7 mouse cellular contexts compared by ENCODE assay signal in genomic region chr7:44304463-44304774, GRCm38 (mm10). TPM values are rescaled to one million over a fixed set of nuclear protein-coding genes. Genes with fewer than 3 reads are reported as not detected.
DNase-seq lines count a peak whose midpoint lies in the region; ATAC-seq and TF ChIP-seq lines count a peak whose summit lies in the region.

No protein-coding gene starts in this region.

- H3K27me3 ChIP-seq in lung, postnatal 0 days (replicated peaks; ENCODE audit: insufficient read depth, low read length): no peaks in the 10 kb centered on the region
- H3K27me3 ChIP-seq in forebrain, embryonic 11.5 days (ENCODE audit: control insufficient read depth, insufficient read depth, low read length): no peaks in the 10 kb centered on the region; the same call in none of the 2 replicates
- peaks cover 22% of the 10 kb centered on the region for H3K27me3 ChIP-seq in liver, embryonic 11.5 days (replicated peaks; ENCODE audit: control insufficient read depth, insufficient read depth, low read length)
- H3K27me3 ChIP-seq in stomach, embryonic 16.5 days (ENCODE audit: control insufficient read depth, insufficient read depth, low read length): peaks cover 2% of the 10 kb centered on the region; the same call in 1 of the 2 replicates

- no peak for TF ChIP-seq EP300 in lung, postnatal 0 days (IDR thresholded peaks at IDR 0.05)

- H3K9ac ChIP-seq in lung, postnatal 0 days (replicated peaks; ENCODE audit: low read depth): peak overlapping the region; percentile 56
- peak overlapping the region; percentile 97 for H3K9ac ChIP-seq in forebrain, embryonic 11.5 days (ENCODE audit: low read length)
- H3K9ac ChIP-seq in liver, embryonic 11.5 days (ENCODE audit: low read depth, low read length): peak overlapping the region; percentile 76
- H3K9ac ChIP-seq in stomach, embryonic 16.5 days (ENCODE audit: low read length): peak overlapping the region; percentile 90

- no peak for TF ChIP-seq CTCF in lung, postnatal 0 days (IDR thresholded peaks at IDR 0.05)

- peaks cover 4% of the 10 kb centered on the region; the same call in 1 of the 2 replicates for H3K4me1 ChIP-seq in lung, postnatal 0 days (ENCODE audit: insufficient read depth, low read depth, low read length)
- H3K4me1 ChIP-seq in forebrain, embryonic 11.5 days (replicated peaks; ENCODE audit: control insufficient read depth, insufficient read depth, low read length): peaks cover 9% of the 10 kb centered on the region
- peaks cover 10% of the 10 kb centered on the region for H3K4me1 ChIP-seq in liver, embryonic 11.5 days (replicated peaks; ENCODE audit: control insufficient read depth, insufficient read depth, low read length)
- H3K4me1 ChIP-seq in stomach, embryonic 16.5 days (ENCODE audit: control insufficient read depth, insufficient read depth, low read length): peaks cover 16% of the 10 kb centered on the region

- WGBS in lung, postnatal 0 days: under 1% methylated on average over 25 of the region's 25 CpGs
- 1% methylated on average over 25 of the region's 25 CpGs for WGBS in forebrain, embryonic 11.5 days
- WGBS in liver, embryonic 11.5 days: under 1% methylated on average over 25 of the region's 25 CpGs
- under 1% methylated on average over 25 of the region's 25 CpGs for WGBS in stomach, embryonic 16.5 days

- H3K36me3 ChIP-seq in lung, postnatal 0 days (ENCODE audit: insufficient read depth, low read length): no peaks in the 10 kb centered on the region
- H3K36me3 ChIP-seq in forebrain, embryonic 11.5 days (ENCODE audit: control insufficient read depth, insufficient read depth, low read length): no peaks in the 10 kb centered on the region
- no peaks in the 10 kb centered on the region for H3K36me3 ChIP-seq in liver, embryonic 11.5 days (ENCODE audit: control insufficient read depth, insufficient read depth, low read length)
- H3K36me3 ChIP-seq in stomach, embryonic 16.5 days (ENCODE audit: control insufficient read depth, insufficient read depth, low read length): no peaks in the 10 kb centered on the region

- H3K4me2 ChIP-seq in lung, postnatal 0 days (replicated peaks; ENCODE audit: low read depth, low read length): peak overlapping the region; percentile 71
- peak overlapping the region; percentile 86 for H3K4me2 ChIP-seq in forebrain, embryonic 11.5 days (ENCODE audit: low read depth, low read length, severe bottlenecking)
- peak overlapping the region; percentile 83 for H3K4me2 ChIP-seq in liver, embryonic 11.5 days
- peak overlapping the region; percentile 90 for H3K4me2 ChIP-seq in stomach, embryonic 16.5 days (ENCODE audit: low read depth, low read length)

- peak; percentile 10 for ATAC-seq in lung, postnatal 0 days
- ATAC-seq in forebrain, embryonic 11.5 days (replicated peaks; ENCODE audit: low FRiP score): peak; percentile 46
- peak; percentile 11 for ATAC-seq in liver, embryonic 11.5 days (replicated peaks; ENCODE audit: low FRiP score)
- ATAC-seq in stomach, embryonic 16.5 days (ENCODE audit: insufficient read depth, low FRiP score): peak; percentile 2; the same call in 1 of the 2 replicates

- no peak for DNase-seq in lung, postnatal 0 days (ENCODE audit: low spot score)
- no peak for DNase-seq in lung, postnatal 25 days (ENCODE audit: low spot score)
- DNase-seq in forebrain, embryonic 11.5 days (ENCODE audit: low spot score): no peak
- DNase-seq in liver, embryonic 11.5 days (ENCODE audit: low spot score): no peak
- no peak for DNase-seq in adrenal gland, adult 2 months
- DNase-seq in cerebellum, adult 8-10 months: no peak

- peak overlapping the region; percentile 48 for H3K4me3 ChIP-seq in lung, postnatal 0 days (ENCODE audit: low read depth, low read length)
- H3K4me3 ChIP-seq in forebrain, embryonic 11.5 days (ENCODE audit: low read depth, low read length): peak overlapping the region; percentile 68
- peak overlapping the region; percentile 60 for H3K4me3 ChIP-seq in liver, embryonic 11.5 days (ENCODE audit: low read depth, low read length)
- H3K4me3 ChIP-seq in stomach, embryonic 16.5 days (replicated peaks; ENCODE audit: low read length): peak overlapping the region; percentile 74

- no peaks in the 10 kb centered on the region for H3K9me3 ChIP-seq in lung, postnatal 0 days (ENCODE audit: low read length)
- H3K9me3 ChIP-seq in forebrain, embryonic 11.5 days (ENCODE audit: control insufficient read depth, low read length): no peaks in the 10 kb centered on the region
- no peaks in the 10 kb centered on the region for H3K9me3 ChIP-seq in liver, embryonic 11.5 days (ENCODE audit: control insufficient read depth, low read length)
- no peaks in the 10 kb centered on the region for H3K9me3 ChIP-seq in stomach, embryonic 16.5 days (replicated peaks; ENCODE audit: control insufficient read depth, low read length)

- H3K27ac ChIP-seq in lung, postnatal 0 days (ENCODE audit: low read length): peak overlapping the region; percentile 80
- H3K27ac ChIP-seq in forebrain, embryonic 11.5 days (ENCODE audit: low read depth, low read length): peak overlapping the region; percentile 93
- H3K27ac ChIP-seq in liver, embryonic 11.5 days (ENCODE audit: low read depth, low read length): peak overlapping the region; percentile 58
- H3K27ac ChIP-seq in stomach, embryonic 16.5 days (ENCODE audit: low read length): peak overlapping the region; percentile 90

RNA-seq across cellular contexts. Expression of gene Clec11a, which starts 2.3 kb away (rescaled TPM):
- polyA plus RNA-seq in lung, postnatal 0 days (2015; fragmentation: Nextera tagmentation; extraction: Ambion mirVana): 2.1 and 2.5 TPM in 2 replicates
- polyA plus RNA-seq in forebrain, embryonic 11.5 days (2014; fragmentation: Nextera tagmentation; extraction: Ambion mirVana): 3.2 TPM in 2 replicates
- 0.90 and 1.1 TPM in 2 replicates for polyA plus RNA-seq in liver, embryonic 11.5 days (2014; fragmentation: Nextera tagmentation; extraction: Ambion mirVana)
- polyA plus RNA-seq in stomach, embryonic 16.5 days (2015; fragmentation: Nextera tagmentation; extraction: Ambion mirVana): 6.1 and 7.4 TPM in 2 replicates
- total RNA-seq in adrenal gland, adult 2 months (2021): 1 to 10 TPM; 4.6 to 5.1 TPM
- 11.4 and 13.0 TPM in 2 replicates for polyA plus RNA-seq in adrenal gland, adult 2 months (2012; rRNA removed)

RNA-seq across cellular contexts. Expression of gene Shank1, which starts 5.6 kb away (rescaled TPM):
- polyA plus RNA-seq in lung, postnatal 0 days (2015; fragmentation: Nextera tagmentation; extraction: Ambion mirVana): 0.23 and 0.27 TPM in 2 replicates
- 3.6 and 4.2 TPM in 2 replicates for polyA plus RNA-seq in forebrain, embryonic 11.5 days (2014; fragmentation: Nextera tagmentation; extraction: Ambion mirVana)
- 0.62 and 0.69 TPM in 2 replicates for polyA plus RNA-seq in liver, embryonic 11.5 days (2014; fragmentation: Nextera tagmentation; extraction: Ambion mirVana)
- polyA plus RNA-seq in stomach, embryonic 16.5 days (2015; fragmentation: Nextera tagmentation; extraction: Ambion mirVana): 1.7 TPM in 2 replicates
- 1 to 10 TPM; 8.0 to 9.1 TPM for total RNA-seq in adrenal gland, adult 2 months (2021)
- polyA plus RNA-seq in adrenal gland, adult 2 months (2012; rRNA removed): 2.5 and 2.9 TPM in 2 replicates

RNA-seq across cellular contexts. Expression of gene Gm15517, which starts 43.2 kb away (rescaled TPM):
- not detected in 2 replicates for polyA plus RNA-seq in lung, postnatal 0 days (2015; fragmentation: Nextera tagmentation; extraction: Ambion mirVana)
- not detected in 2 replicates for polyA plus RNA-seq in forebrain, embryonic 11.5 days (2014; fragmentation: Nextera tagmentation; extraction: Ambion mirVana)
- polyA plus RNA-seq in liver, embryonic 11.5 days (2014; fragmentation: Nextera tagmentation; extraction: Ambion mirVana): not detected in 2 replicates
- not detected in 2 replicates for polyA plus RNA-seq in stomach, embryonic 16.5 days (2015; fragmentation: Nextera tagmentation; extraction: Ambion mirVana)
- not detected for total RNA-seq in adrenal gland, adult 2 months (2021)
- polyA plus RNA-seq in adrenal gland, adult 2 months (2012; rRNA removed): not detected in 2 replicates

RNA-seq across cellular contexts. Expression of gene Acp4, which starts 47.2 kb away (rescaled TPM):
- not detected in 2 replicates for polyA plus RNA-seq in lung, postnatal 0 days (2015; fragmentation: Nextera tagmentation; extraction: Ambion mirVana)
- 0.17 TPM in 1 of 2 replicates, not detected in the other for polyA plus RNA-seq in forebrain, embryonic 11.5 days (2014; fragmentation: Nextera tagmentation; extraction: Ambion mirVana)
- polyA plus RNA-seq in liver, embryonic 11.5 days (2014; fragmentation: Nextera tagmentation; extraction: Ambion mirVana): not detected in 2 replicates
- 0.27 TPM in 1 of 2 replicates, not detected in the other for polyA plus RNA-seq in stomach, embryonic 16.5 days (2015; fragmentation: Nextera tagmentation; extraction: Ambion mirVana)
- not detected for total RNA-seq in adrenal gland, adult 2 months (2021)
- not detected in 2 replicates for polyA plus RNA-seq in adrenal gland, adult 2 months (2012; rRNA removed)

RNA-seq across cellular contexts. Expression of gene 2410002F23Rik, which starts 57.9 kb away (rescaled TPM):
- 45.2 and 51.3 TPM in 2 replicates for polyA plus RNA-seq in lung, postnatal 0 days (2015; fragmentation: Nextera tagmentation; extraction: Ambion mirVana)
- polyA plus RNA-seq in forebrain, embryonic 11.5 days (2014; fragmentation: Nextera tagmentation; extraction: Ambion mirVana): 167 and 178 TPM in 2 replicates
- 109 and 117 TPM in 2 replicates for polyA plus RNA-seq in liver, embryonic 11.5 days (2014; fragmentation: Nextera tagmentation; extraction: Ambion mirVana)
- 131 and 139 TPM in 2 replicates for polyA plus RNA-seq in stomach, embryonic 16.5 days (2015; fragmentation: Nextera tagmentation; extraction: Ambion mirVana)
- total RNA-seq in adrenal gland, adult 2 months (2021): 10 to 100 TPM; 81.5 to 83.8 TPM
- polyA plus RNA-seq in adrenal gland, adult 2 months (2012; rRNA removed): 195 and 237 TPM in 2 replicates
